Mouse (Mus musculus) midbrain, postnatal 0 days (tissue): ENCODE measurements around the gene Plxna1. TPM values are rescaled to one million over a fixed set of nuclear protein-coding genes. Genes with fewer than 3 reads are reported as not detected.

Experiments used
- ATAC-seq: fragments of 200-750 bp; cut with Nextera tagmentation; 2 replicates; pipeline ENCODE4 v1.8.0; 2017; ENCODE audit warnings: moderate number of reproducible peaks, mild to moderate bottlenecking, moderate TSS enrichment, moderate library complexity; ENCODE audit not compliant: low FRiP score
- DNase-seq: peaks from one replicate; pipeline ENCODE4 v3.0.0-alpha.2; 2015; ENCODE audit warnings: low spot score
- H3K27ac ChIP-seq: fragments of 300-500 bp; sonication (generic); 2 replicates; pipeline ENCODE4 v1.5.1; 2014; ENCODE audit warnings: low read depth, mild to moderate bottlenecking, low read length, mixed read lengths
- H3K27me3 ChIP-seq: fragments of 300-500 bp; sonication (generic); 2 replicates; pipeline ENCODE4 v1.6.1; 2014; ENCODE audit warnings: low read length, control low read depth, mixed read lengths; ENCODE audit not compliant: insufficient read depth
- H3K36me3 ChIP-seq: fragments of 300-500 bp; sonication (generic); 2 replicates; pipeline ENCODE4 v1.6.1; 2014; ENCODE audit warnings: low read length, control low read depth, mixed read lengths; ENCODE audit not compliant: insufficient read depth
- H3K4me1 ChIP-seq: fragments of 300-500 bp; sonication (generic); 2 replicates; pipeline ENCODE4 v1.6.1; 2014; ENCODE audit warnings: mild to moderate bottlenecking, control low read depth, antibody characterized with exemption, low read length, mixed read lengths; ENCODE audit not compliant: insufficient read depth
- H3K4me2 ChIP-seq: fragments of 300-500 bp; sonication (generic); 2 replicates; pipeline ENCODE4 v1.6.1; 2014; ENCODE audit warnings: low read depth, mild to moderate bottlenecking, low read length, mixed read lengths; ENCODE audit not compliant: poor library complexity, severe bottlenecking
- H3K4me3 ChIP-seq: fragments of 300-500 bp; sonication (generic); 2 replicates; pipeline ENCODE4 v1.5.1; 2014; ENCODE audit warnings: low read depth, mild to moderate bottlenecking, low read length, moderate library complexity
- H3K9ac ChIP-seq: fragments of 300-500 bp; sonication (generic); replicated peaks from 2 replicates; pipeline ENCODE4 v1.6.1; 2014; ENCODE audit warnings: mild to moderate bottlenecking, low read length, moderate library complexity, mixed read lengths; ENCODE audit not compliant: poor library complexity, severe bottlenecking
- H3K9me3 ChIP-seq: fragments of 300-500 bp; sonication (generic); 2 replicates; pipeline ENCODE4 v1.6.1; 2016; ENCODE audit warnings: low read length, control low read depth
- CTCF ChIP-seq: IDR thresholded peaks from 2 replicates; pipeline ENCODE4 v1.5.1; 2016; ENCODE audit warnings: antibody characterized with exemption, mild to moderate bottlenecking
- WGBS: fragments of 180-500 bp; shearing (Covaris S2); extraction: QIAGEN DNeasy Blood & Tissue Kit; methylation state at CpG from one replicate; pipeline ENCODE4 v1.1.7; 2014; 5-methylcytosine and 5-hydroxymethylcytosine counted together
- polyA plus RNA-seq: library from polyadenylated mRNA; unstranded; fragments of >200 nt; fragmentation: Nextera tagmentation; extraction: Ambion mirVana; gene quantifications from 2 replicates; pipeline ENCODE4 v1.2.1, GENCODE M21; 2015
- total RNA-seq: library from RNA; depleted of rRNA; stranded (reverse); fragments of >200 nt; gene quantifications from 2 replicates; pipeline ENCODE4 v1.2.3, GENCODE M21; 2014

Plxna1 gene
- total and polyA plus RNA-seq, 2 experiments from 2014 or later = 50.1 to 234 TPM

DNA sequence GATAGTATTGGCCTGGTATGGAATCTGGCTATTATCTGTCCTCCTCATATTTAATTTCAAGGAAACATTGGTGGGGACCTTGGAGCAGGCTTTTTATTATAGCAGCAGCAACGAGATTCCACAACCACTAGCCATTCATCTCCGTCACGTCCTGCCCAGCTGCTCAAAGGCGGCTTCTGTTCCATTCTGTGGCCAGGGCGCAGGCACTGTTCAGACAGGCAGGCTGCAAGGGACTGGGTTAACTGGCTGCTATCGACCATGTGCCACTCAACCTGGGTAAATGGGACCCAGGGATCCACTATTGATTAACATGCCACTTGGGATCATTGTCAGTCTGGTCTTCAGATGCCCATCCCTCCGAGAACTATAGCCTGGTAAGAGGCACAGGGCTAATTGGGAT, 27.4 kb upstream of the Plxna1 start:
- ATAC-seq = no peak
- Histone ChIP-seq H3K4me3 (no peak overlapping the region), H3K27me3 (no peaks in the 10 kb centered on the region), H3K27ac (no peak overlapping the region), H3K4me1 (no peaks in the 10 kb centered on the region), H3K4me2 (no peak overlapping the region), H3K36me3 (no peaks in the 10 kb centered on the region), H3K9ac (no peak overlapping the region), H3K9me3 (no peaks in the 10 kb centered on the region)
- TF ChIP-seq CTCF = no peak
- WGBS = 75% methylated on average over 7 of the region's 7 CpGs
- DNase-seq = no peak

DNA sequence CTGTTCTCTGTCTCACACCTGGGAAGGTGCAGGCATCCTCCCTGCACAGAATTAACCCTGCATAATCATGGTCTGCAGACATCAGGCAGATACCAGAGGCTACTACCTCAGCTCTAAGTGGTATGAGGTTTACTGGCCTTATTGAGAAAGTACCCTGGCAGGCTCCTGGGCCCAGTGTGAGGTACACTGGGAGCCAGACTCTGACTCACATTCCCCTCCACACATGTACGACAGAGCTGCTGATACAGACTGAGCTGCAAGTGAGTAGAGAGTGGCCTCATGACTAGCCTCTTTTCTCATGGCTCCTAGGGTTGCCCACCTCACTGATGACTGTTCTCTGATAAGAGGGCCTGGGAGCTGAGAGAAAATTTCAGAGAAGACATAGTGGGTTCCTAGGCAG, 24.5 kb upstream of the Plxna1 start:
- Histone ChIP-seq H3K9ac (no peak overlapping the region), H3K4me3 (no peak overlapping the region), H3K27me3 (no peaks in the 10 kb centered on the region), H3K27ac (no peak overlapping the region), H3K4me2 (no peak overlapping the region), H3K9me3 (no peaks in the 10 kb centered on the region), H3K36me3 (0 out of 2 replicates have a peak, but pooled peaks cover 2% of the 10 kb centered on the region), H3K4me1 (no peaks in the 10 kb centered on the region)
- 74% methylated on average over 1 of the region's 1 CpGs for WGBS
- no peak for ATAC-seq
- TF ChIP-seq CTCF = no peak
- DNase-seq = no peak

DNA sequence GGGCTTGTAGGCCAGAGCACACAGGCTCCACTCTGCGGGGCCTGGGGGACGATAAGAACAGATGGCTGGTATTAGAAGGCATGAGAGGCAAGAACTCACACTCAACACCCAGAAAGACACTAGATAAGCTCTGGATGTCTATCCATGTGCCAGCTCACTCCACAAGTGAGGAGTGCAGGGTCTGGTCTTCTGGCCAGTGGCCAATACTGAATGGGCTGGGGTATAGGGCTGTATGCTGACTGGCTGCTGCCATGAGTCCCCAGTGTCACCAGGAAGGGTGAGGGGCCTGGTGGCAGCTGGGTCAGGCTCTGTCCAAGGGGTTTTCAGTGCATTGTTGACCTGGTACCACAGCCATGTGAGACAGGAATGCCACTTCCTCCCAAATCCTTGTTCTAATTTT, 22.3 kb upstream of the Plxna1 start:
- Histone ChIP-seq H3K27ac (no peak overlapping the region), H3K9me3 (no peaks in the 10 kb centered on the region), H3K9ac (no peak overlapping the region), H3K27me3 (no peaks in the 10 kb centered on the region), H3K4me3 (no peak overlapping the region), H3K4me2 (no peak overlapping the region), H3K36me3 (0 out of 2 replicates have a peak, but pooled peaks cover 2% of the 10 kb centered on the region), H3K4me1 (no peaks in the 10 kb centered on the region)
- ATAC-seq (no peak), DNase-seq (no peak)
- 88% methylated on average over 2 of the region's 2 CpGs for WGBS
- TF ChIP-seq CTCF = no peak

DNA sequence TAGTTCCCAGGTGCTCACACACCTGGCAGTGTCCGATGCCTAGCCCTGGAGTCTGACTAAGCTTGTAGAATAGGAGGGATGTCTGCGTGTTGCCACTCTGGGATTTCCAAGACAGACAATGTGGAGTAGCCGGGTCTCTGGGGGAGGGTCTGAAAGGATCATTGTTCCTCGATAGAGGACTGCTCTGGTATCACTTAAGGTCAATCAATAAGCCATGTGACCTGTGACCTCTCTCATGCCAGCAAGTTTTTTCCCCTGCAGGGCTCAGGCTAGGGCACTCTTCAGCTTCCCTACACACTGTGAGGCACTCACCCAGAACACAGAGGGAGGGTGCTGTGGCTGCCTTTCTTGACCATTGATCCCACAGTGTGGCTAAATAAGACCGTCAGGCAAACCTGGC, 19.4 kb upstream of the Plxna1 start:
- Histone ChIP-seq H3K27ac (no peak overlapping the region), H3K4me2 (no peak overlapping the region), H3K4me3 (no peak overlapping the region), H3K9me3 (no peaks in the 10 kb centered on the region), H3K4me1 (no peaks in the 10 kb centered on the region), H3K27me3 (no peaks in the 10 kb centered on the region), H3K36me3 (0 out of 2 replicates have a peak, but pooled peaks cover 2% of the 10 kb centered on the region), H3K9ac (no peak overlapping the region)
- ATAC-seq (no peak), DNase-seq (no peak)
- no peak for TF ChIP-seq CTCF
- WGBS = 31% methylated on average over 5 of the region's 5 CpGs

DNA sequence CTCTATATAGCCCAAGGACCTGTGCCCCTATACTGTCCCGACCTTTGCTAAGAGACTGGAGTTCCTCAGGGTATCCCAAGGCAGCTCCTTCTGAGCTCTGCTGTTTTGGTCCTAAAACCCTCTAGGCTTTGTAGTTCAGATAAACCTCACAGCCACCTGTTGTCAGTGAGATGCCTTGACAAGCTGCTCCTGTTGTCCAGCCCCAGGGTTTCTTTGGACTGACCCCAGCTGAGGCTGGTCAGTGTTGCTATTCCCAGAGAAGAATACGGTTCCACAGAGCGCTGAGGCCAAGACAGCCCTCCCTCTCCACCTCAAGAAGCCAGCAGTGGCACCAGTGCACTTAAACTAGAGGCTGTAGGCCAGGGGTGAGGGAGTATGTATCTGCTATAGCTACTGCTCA, 18.8 kb upstream of the Plxna1 start:
- Histone ChIP-seq H3K4me3 (no peak overlapping the region), H3K36me3 (0 out of 2 replicates have a peak, but pooled peaks cover 2% of the 10 kb centered on the region), H3K9me3 (no peaks in the 10 kb centered on the region), H3K4me1 (no peaks in the 10 kb centered on the region), H3K27ac (no peak overlapping the region), H3K27me3 (no peaks in the 10 kb centered on the region), H3K4me2 (no peak overlapping the region), H3K9ac (no peak overlapping the region)
- ATAC-seq = no peak
- TF ChIP-seq CTCF = no peak
- no peak for DNase-seq
- WGBS = 40% methylated on average over 3 of the region's 3 CpGs

DNA sequence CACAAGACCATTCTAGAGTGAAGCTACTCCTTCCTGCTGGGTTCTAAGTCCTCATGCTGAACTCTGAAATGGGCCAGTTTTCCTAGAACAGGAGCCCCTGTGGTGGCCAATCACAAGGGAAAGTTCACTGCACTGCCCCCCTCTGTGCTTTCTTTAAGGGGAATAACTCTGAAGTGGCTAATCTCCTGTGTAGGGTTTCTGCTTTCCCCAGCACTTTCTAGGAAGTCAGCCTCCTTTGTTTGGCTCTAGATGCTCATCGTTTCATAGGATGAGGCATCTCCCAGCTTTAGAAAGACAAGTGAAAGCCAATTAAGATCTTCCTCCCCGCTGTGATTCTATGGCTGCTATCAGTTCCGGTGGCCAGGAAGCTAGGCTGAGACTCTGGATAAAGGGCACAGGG, 18.3 kb upstream of the Plxna1 start:
- no peak overlapping the region for H3K9ac ChIP-seq
- no peak for ATAC-seq
- no peak overlapping the region for H3K27ac ChIP-seq
- H3K4me3 ChIP-seq = no peak overlapping the region
- H3K4me2 ChIP-seq = no peak overlapping the region
- no peaks in the 10 kb centered on the region for H3K9me3 ChIP-seq
- WGBS = 18% methylated on average over 3 of the region's 3 CpGs
- H3K4me1 ChIP-seq = no peaks in the 10 kb centered on the region
- 0 out of 2 replicates have a peak, but pooled peaks cover 2% of the 10 kb centered on the region for H3K36me3 ChIP-seq
- no peaks in the 10 kb centered on the region for H3K27me3 ChIP-seq
- DNase-seq = no peak
- TF ChIP-seq CTCF = no peak
